Mouse (Mus musculus) embryonic facial prominence, embryonic 13.5 days (tissue): Measurements from ENCODE around the gene Clstn2. TPM values are rescaled to one million over a fixed set of nuclear protein-coding genes. Genes with fewer than 3 reads are reported as not detected.

Experiments
- ATAC-seq: fragments of 200-750 bp; cut with Nextera tagmentation; 2 replicates; pipeline ENCODE4 v1.8.0; 2017; ENCODE audit warnings: low read depth; ENCODE audit not compliant: insufficient number of reproducible peaks, insufficient read depth, low FRiP score, low TSS enrichment
- H3K27ac ChIP-seq: fragments of 300-500 bp; sonication (generic); 2 replicates; pipeline ENCODE4 v1.5.1; 2015; ENCODE audit warnings: moderate library complexity, mild to moderate bottlenecking, inconsistent platforms
- H3K27me3 ChIP-seq: fragments of 300-500 bp; sonication (generic); 2 replicates; pipeline ENCODE4 v1.6.1; 2015; ENCODE audit warnings: mild to moderate bottlenecking, inconsistent platforms
- H3K36me3 ChIP-seq: fragments of 300-500 bp; sonication (generic); 2 replicates; pipeline ENCODE4 v1.6.1; 2015; ENCODE audit warnings: mild to moderate bottlenecking, inconsistent platforms
- H3K4me1 ChIP-seq: fragments of 300-500 bp; sonication (generic); 2 replicates; pipeline ENCODE4 v1.6.1; 2015; ENCODE audit warnings: inconsistent platforms
- H3K4me2 ChIP-seq: fragments of 300-500 bp; sonication (generic); 2 replicates; pipeline ENCODE4 v1.6.1; 2015; ENCODE audit warnings: moderate library complexity, mild to moderate bottlenecking, inconsistent platforms
- H3K4me3 ChIP-seq: fragments of 300-500 bp; sonication (generic); 2 replicates; pipeline ENCODE4 v1.5.1; 2015; ENCODE audit warnings: mild to moderate bottlenecking, inconsistent platforms
- H3K9ac ChIP-seq: fragments of 300-500 bp; sonication (generic); 2 replicates; pipeline ENCODE4 v1.6.1; 2015; ENCODE audit warnings: mild to moderate bottlenecking, inconsistent platforms
- H3K9me3 ChIP-seq: fragments of 300-500 bp; sonication (generic); 2 replicates; pipeline ENCODE4 v1.6.1; 2016; ENCODE audit warnings: inconsistent platforms
- WGBS: fragments of 180-500 bp; shearing (Covaris S2); methylation state at CpG from one replicate; pipeline ENCODE4 v1.1.7; 2015; ENCODE audit warnings: mixed read lengths; 5-methylcytosine and 5-hydroxymethylcytosine counted together
- polyA plus RNA-seq: library from polyadenylated mRNA; unstranded; fragments of >200 nt; fragmentation: Nextera tagmentation; extraction: Ambion mirVana; gene quantifications from 2 replicates; pipeline ENCODE4 v1.2.1, GENCODE M21; 2015

Gene Clstn2
- polyA plus RNA-seq, 1 experiment from 2014 or later: 1.8 TPM

- Histone ChIP-seq H3K27me3 (no peaks in the 10 kb centered on the region), H3K4me3 (no peak overlapping the region), H3K4me2 (no peak overlapping the region), H3K36me3 (no peaks in the 10 kb centered on the region), H3K4me1 (no peaks in the 10 kb centered on the region), H3K27ac (no peak overlapping the region), H3K9me3 (no peaks in the 10 kb centered on the region), H3K9ac (no peak overlapping the region)
- ATAC-seq: no peak
- 89% methylated on average over 3 of the region's 3 CpGs for WGBS
These were observed 141.6 kb downstream of the Clstn2 start for GRCm38 (mm10) chr9:97891415-97891814.

GRCm38 (mm10) chr9:97883336-97883735 is 149.6 kb downstream of the Clstn2 start:
- no peaks in the 10 kb centered on the region for H3K36me3 ChIP-seq
- WGBS: 87% methylated on average over 3 of the region's 3 CpGs
- no peak for ATAC-seq
- no peak overlapping the region for H3K4me3 ChIP-seq
- no peak overlapping the region for H3K4me2 ChIP-seq
- H3K4me1 ChIP-seq: no peaks in the 10 kb centered on the region
- H3K27me3 ChIP-seq: no peaks in the 10 kb centered on the region
- H3K9me3 ChIP-seq: no peaks in the 10 kb centered on the region
- H3K9ac ChIP-seq: no peak overlapping the region
- H3K27ac ChIP-seq: no peak overlapping the region

GRCm38 (mm10) chr9:97867013-97867700 is 165.8 kb downstream of the Clstn2 start:
- H3K36me3 ChIP-seq: no peaks in the 10 kb centered on the region
- H3K9ac ChIP-seq: no peak overlapping the region
- no peaks in the 10 kb centered on the region for H3K4me1 ChIP-seq
- H3K4me2 ChIP-seq: no peak overlapping the region
- H3K9me3 ChIP-seq: no peaks in the 10 kb centered on the region
- no peak overlapping the region for H3K4me3 ChIP-seq
- no peaks in the 10 kb centered on the region for H3K27me3 ChIP-seq
- WGBS: 75% methylated on average over 8 of the region's 8 CpGs
- H3K27ac ChIP-seq: no peak overlapping the region
- ATAC-seq: no peak

GRCm38 (mm10) chr9:97852859-97853258 is 180.1 kb downstream of the Clstn2 start:
- Histone ChIP-seq H3K27me3 (no peaks in the 10 kb centered on the region), H3K36me3 (no peaks in the 10 kb centered on the region), H3K9ac (no peak overlapping the region), H3K27ac (no peak overlapping the region), H3K4me2 (no peak overlapping the region), H3K4me3 (no peak overlapping the region), H3K4me1 (peaks cover 3% of the 10 kb centered on the region; the same call in 1 of the 2 replicates), H3K9me3 (no peaks in the 10 kb centered on the region)
- ATAC-seq: no peak

- Histone ChIP-seq H3K9ac (no peak overlapping the region), H3K27ac (no peak overlapping the region), H3K4me2 (no peak overlapping the region), H3K4me3 (no peak overlapping the region), H3K9me3 (no peaks in the 10 kb centered on the region), H3K36me3 (no peaks in the 10 kb centered on the region), H3K4me1 (peaks cover 3% of the 10 kb centered on the region; the same call in 1 of the 2 replicates), H3K27me3 (no peaks in the 10 kb centered on the region)
- no peak for ATAC-seq
- WGBS: 68% methylated on average over 12 of the region's 12 CpGs
These were observed 184.8 kb downstream of the Clstn2 start for GRCm38 (mm10) chr9:97847873-97848838.

- no peaks in the 10 kb centered on the region for H3K36me3 ChIP-seq
- ATAC-seq: no peak
- H3K9ac ChIP-seq: no peak overlapping the region
- H3K4me1 ChIP-seq: no peaks in the 10 kb centered on the region
- no peaks in the 10 kb centered on the region for H3K27me3 ChIP-seq
- no peak overlapping the region for H3K4me2 ChIP-seq
- H3K27ac ChIP-seq: no peak overlapping the region
- WGBS: 84% methylated on average over 7 of the region's 7 CpGs
- no peak overlapping the region for H3K4me3 ChIP-seq
- no peaks in the 10 kb centered on the region for H3K9me3 ChIP-seq
These were observed 190.9 kb downstream of the Clstn2 start for GRCm38 (mm10) chr9:97842054-97842453.

GRCm38 (mm10) chr9:97831216-97831615 is 201.8 kb downstream of the Clstn2 start:
- WGBS: 81% methylated on average over 3 of the region's 3 CpGs
- Histone ChIP-seq H3K4me2 (no peak overlapping the region), H3K9ac (no peak overlapping the region), H3K9me3 (no peaks in the 10 kb centered on the region), H3K27ac (no peak overlapping the region), H3K27me3 (no peaks in the 10 kb centered on the region), H3K36me3 (no peaks in the 10 kb centered on the region), H3K4me1 (no peaks in the 10 kb centered on the region), H3K4me3 (no peak overlapping the region)
- ATAC-seq: no peak

GRCm38 (mm10) chr9:97829919-97830318 is 203.1 kb downstream of the Clstn2 start:
- no peak overlapping the region for H3K27ac ChIP-seq
- no peak overlapping the region for H3K4me2 ChIP-seq
- H3K4me1 ChIP-seq: no peaks in the 10 kb centered on the region
- no peak overlapping the region for H3K4me3 ChIP-seq
- no peaks in the 10 kb centered on the region for H3K27me3 ChIP-seq
- no peak for ATAC-seq
- WGBS: 81% methylated on average over 2 of the region's 2 CpGs
- H3K36me3 ChIP-seq: no peaks in the 10 kb centered on the region
- no peak overlapping the region for H3K9ac ChIP-seq
- H3K9me3 ChIP-seq: no peaks in the 10 kb centered on the region

GRCm38 (mm10) chr9:97827689-97828088 is 205.3 kb downstream of the Clstn2 start:
- Histone ChIP-seq H3K9me3 (no peaks in the 10 kb centered on the region), H3K27me3 (no peaks in the 10 kb centered on the region), H3K36me3 (no peaks in the 10 kb centered on the region), H3K4me2 (no peak overlapping the region), H3K9ac (no peak overlapping the region), H3K4me1 (no peaks in the 10 kb centered on the region), H3K27ac (no peak overlapping the region), H3K4me3 (no peak overlapping the region)
- no peak for ATAC-seq
- WGBS: 72% methylated on average over 10 of the region's 10 CpGs

GRCm38 (mm10) chr9:97826077-97826947 is 206.7 kb downstream of the Clstn2 start:
- Histone ChIP-seq H3K27ac (no peak overlapping the region), H3K4me1 (no peaks in the 10 kb centered on the region), H3K36me3 (no peaks in the 10 kb centered on the region), H3K4me2 (no peak overlapping the region), H3K4me3 (no peak overlapping the region), H3K27me3 (no peaks in the 10 kb centered on the region), H3K9me3 (no peaks in the 10 kb centered on the region), H3K9ac (no peak overlapping the region)
- ATAC-seq: no peak
- 71% methylated on average over 16 of the region's 16 CpGs for WGBS

- Histone ChIP-seq H3K4me3 (no peak overlapping the region), H3K4me2 (no peak overlapping the region), H3K9me3 (no peaks in the 10 kb centered on the region), H3K27ac (no peak overlapping the region), H3K27me3 (no peaks in the 10 kb centered on the region), H3K36me3 (no peaks in the 10 kb centered on the region), H3K4me1 (no peaks in the 10 kb centered on the region), H3K9ac (no peak overlapping the region)
- WGBS: 53% methylated on average over 4 of the region's 4 CpGs
- no peak for ATAC-seq
These were observed 215.9 kb downstream of the Clstn2 start for GRCm38 (mm10) chr9:97817116-97817515.
